Mouse (Mus musculus): ENCODE results near the gene Rap1a. TPM values are rescaled to one million over a fixed set of nuclear protein-coding genes. Genes with fewer than 3 reads are reported as not detected.
"Not testable (repeated sequence)": the region's sequence is repeated elsewhere in the genome, so short reads cannot be mapped to it uniquely, and the experiment has no call there.

Gene Rap1a
- polyA plus RNA-seq, 1 experiment, result 3.8 TPM

- Histone ChIP-seq H3K4me1 (ENCODE audit: control insufficient read depth) (peaks cover 68% of the 10 kb centered on the region), H3K9me3 (ENCODE audit: control insufficient read depth, low read length) (no peaks in the 10 kb centered on the region), H3K36me3 (ENCODE audit: control insufficient read depth) (no peaks in the 10 kb centered on the region), H3K27me3 (ENCODE audit: control insufficient read depth) (peaks cover 45% of the 10 kb centered on the region), H3K4me3 (replicated peaks) (peak overlapping the region; percentile 63)
- TF ChIP-seq TAL1 (IDR thresholded peaks at IDR 0.05; ENCODE audit: low read length) (no peak), GATA1 (IDR thresholded peaks at IDR 0.05; ENCODE audit: low read length) (0 out of 2 replicates have a peak, but pooled peaks have one; percentile 14)
These were observed 96.0 kb downstream of the Rap1a start for GRCm38 (mm10) chr3:105705061-105705549.

- Histone ChIP-seq H3K9me3 (ENCODE audit: control insufficient read depth, low read length) (no peaks in the 10 kb centered on the region), H3K4me1 (ENCODE audit: control insufficient read depth) (peaks cover 76% of the 10 kb centered on the region), H3K27me3 (ENCODE audit: control insufficient read depth) (peaks cover 40% of the 10 kb centered on the region)
These were observed 96.8 kb downstream of the Rap1a start, which contains the start of gene Inka2 for GRCm38 (mm10) chr3:105704031-105705008. Gene Inka2, plus strand, starts transcription at chr3:105704599.

GRCm38 (mm10) chr3:105703571-105703970, 97.6 kb downstream of the Rap1a start:
- H3K4me1 ChIP-seq (ENCODE audit: control insufficient read depth), result peaks cover 83% of the 10 kb centered on the region
- no peaks in the 10 kb centered on the region for H3K36me3 ChIP-seq (ENCODE audit: control insufficient read depth)
- TF ChIP-seq TAL1 (IDR thresholded peaks at IDR 0.05; ENCODE audit: low read length) (no peak), GATA1 (IDR thresholded peaks at IDR 0.05; ENCODE audit: low read length) (no peak)
- peaks cover 35% of the 10 kb centered on the region for H3K27me3 ChIP-seq (ENCODE audit: control insufficient read depth)
- H3K9me3 ChIP-seq (ENCODE audit: control insufficient read depth, low read length), result no peaks in the 10 kb centered on the region
- H3K4me3 ChIP-seq (replicated peaks), result no peak overlapping the region

More at GRCm38 (mm10) chr3:105704031-105705008, 96.8 kb downstream of the Rap1a start, which contains the start of gene Inka2:
- Histone ChIP-seq H3K4me3 (replicated peaks) (peak within 1 kb of the TSS; percentile 63), H3K36me3 (ENCODE audit: control insufficient read depth) (no peaks in the 10 kb centered on the region)
- TF ChIP-seq GATA1 (IDR thresholded peaks at IDR 0.05; ENCODE audit: low read length), result no peak
- no peak for TF ChIP-seq TAL1 (IDR thresholded peaks at IDR 0.05; ENCODE audit: low read length)

- Histone ChIP-seq H3K9me3 (ENCODE audit: control insufficient read depth, low read length) (no peaks in the 10 kb centered on the region), H3K4me3 (replicated peaks) (peak overlapping the region; percentile 47), H3K27me3 (ENCODE audit: control insufficient read depth) (peaks cover 24% of the 10 kb centered on the region), H3K36me3 (ENCODE audit: control insufficient read depth) (no peaks in the 10 kb centered on the region), H3K4me1 (ENCODE audit: control insufficient read depth) (peaks cover 97% of the 10 kb centered on the region)
- TF ChIP-seq TAL1 (IDR thresholded peaks at IDR 0.05; ENCODE audit: low read length) (no peak), GATA1 (IDR thresholded peaks at IDR 0.05; ENCODE audit: low read length) (no peak; the same call in 1 of the 2 replicates)
These were observed 99.7 kb downstream of the Rap1a start for GRCm38 (mm10) chr3:105701399-105701798.

GRCm38 (mm10) chr3:105700786-105701185, 100.3 kb downstream of the Rap1a start:
- H3K36me3 ChIP-seq (ENCODE audit: control insufficient read depth); H3K9me3 ChIP-seq (ENCODE audit: control insufficient read depth, low read length): not testable (repeated sequence)
- Histone ChIP-seq H3K4me3 (replicated peaks) (peak overlapping the region; percentile 47), H3K4me1 (ENCODE audit: control insufficient read depth) (peaks cover 99% of the 10 kb centered on the region), H3K27me3 (ENCODE audit: control insufficient read depth) (peaks cover 24% of the 10 kb centered on the region)

- peaks cover 91% of the 10 kb centered on the region for H3K4me1 ChIP-seq (ENCODE audit: control insufficient read depth)
- H3K36me3 ChIP-seq (ENCODE audit: control insufficient read depth), result no peaks in the 10 kb centered on the region
- TF ChIP-seq TAL1 (IDR thresholded peaks at IDR 0.05; ENCODE audit: low read length), result peak; percentile 77
- TF ChIP-seq GATA1 (IDR thresholded peaks at IDR 0.05; ENCODE audit: low read length), result peak; percentile 85
- H3K9me3 ChIP-seq (ENCODE audit: control insufficient read depth, low read length), result no peaks in the 10 kb centered on the region
- peak overlapping the region; percentile 13 for H3K4me3 ChIP-seq (replicated peaks)
- H3K27me3 ChIP-seq (ENCODE audit: control insufficient read depth), result peaks cover 26% of the 10 kb centered on the region
These were observed 101.7 kb downstream of the Rap1a start for GRCm38 (mm10) chr3:105699241-105699933.

GRCm38 (mm10) chr3:105698311-105698710, 102.8 kb downstream of the Rap1a start:
- peak overlapping the region; percentile 44 for H3K4me3 ChIP-seq (replicated peaks)
- H3K4me1 ChIP-seq (ENCODE audit: control insufficient read depth), result peaks cover 83% of the 10 kb centered on the region
- no peaks in the 10 kb centered on the region for H3K36me3 ChIP-seq (ENCODE audit: control insufficient read depth)
- peaks cover 37% of the 10 kb centered on the region for H3K27me3 ChIP-seq (ENCODE audit: control insufficient read depth)
- TF ChIP-seq GATA1 (IDR thresholded peaks at IDR 0.05; ENCODE audit: low read length) (peak; percentile 53), TAL1 (IDR thresholded peaks at IDR 0.05; ENCODE audit: low read length) (peak; percentile 55; the same call in 2 of the 3 replicates)
- no peaks in the 10 kb centered on the region for H3K9me3 ChIP-seq (ENCODE audit: control insufficient read depth, low read length)

- TF ChIP-seq TAL1 (IDR thresholded peaks at IDR 0.05; ENCODE audit: low read length), result no peak
- no peak for TF ChIP-seq GATA1 (IDR thresholded peaks at IDR 0.05; ENCODE audit: low read length)
- H3K27me3 ChIP-seq (ENCODE audit: control insufficient read depth), result peaks cover 49% of the 10 kb centered on the region
- H3K9me3 ChIP-seq (ENCODE audit: control insufficient read depth, low read length), result no peaks in the 10 kb centered on the region
- peaks cover 71% of the 10 kb centered on the region for H3K4me1 ChIP-seq (ENCODE audit: control insufficient read depth)
- H3K4me3 ChIP-seq (replicated peaks), result no peak overlapping the region
- H3K36me3 ChIP-seq (ENCODE audit: control insufficient read depth), result no peaks in the 10 kb centered on the region
These were observed 104.0 kb downstream of the Rap1a start for GRCm38 (mm10) chr3:105697148-105697441.
